Mouse (Mus musculus) thymus, adult 18-20 months (tissue): ENCODE measurements around the gene Psph.

ENCODE experiments used
- DNase-seq, 2 experiments: peaks; one replicate each; pipeline ENCODE4 v3.0.0; 2022; ENCODE audit warnings: mixed read lengths in 2 of 2

Psph gene

DNA sequence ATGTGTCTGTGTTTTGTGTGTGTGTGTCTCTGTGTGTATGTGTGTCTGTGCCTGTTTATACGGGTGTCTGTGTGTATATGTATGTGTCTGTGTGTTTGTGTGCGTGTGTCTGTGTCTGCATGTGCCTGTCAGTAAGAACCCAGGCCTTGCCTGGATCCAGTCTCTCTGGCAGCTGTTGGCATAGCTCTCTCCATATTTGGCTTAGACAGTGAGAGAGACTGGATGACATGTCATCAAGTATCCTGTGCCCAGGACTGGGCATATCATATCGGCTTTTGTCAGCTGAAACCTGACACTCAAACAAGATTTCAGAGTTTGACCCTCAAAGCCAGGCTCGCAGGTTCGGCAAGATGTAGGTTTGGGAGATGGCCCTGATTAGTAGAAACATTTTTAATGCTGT lies 56.2 kb downstream of the Psph start:
- DNase-seq: no peak

DNA sequence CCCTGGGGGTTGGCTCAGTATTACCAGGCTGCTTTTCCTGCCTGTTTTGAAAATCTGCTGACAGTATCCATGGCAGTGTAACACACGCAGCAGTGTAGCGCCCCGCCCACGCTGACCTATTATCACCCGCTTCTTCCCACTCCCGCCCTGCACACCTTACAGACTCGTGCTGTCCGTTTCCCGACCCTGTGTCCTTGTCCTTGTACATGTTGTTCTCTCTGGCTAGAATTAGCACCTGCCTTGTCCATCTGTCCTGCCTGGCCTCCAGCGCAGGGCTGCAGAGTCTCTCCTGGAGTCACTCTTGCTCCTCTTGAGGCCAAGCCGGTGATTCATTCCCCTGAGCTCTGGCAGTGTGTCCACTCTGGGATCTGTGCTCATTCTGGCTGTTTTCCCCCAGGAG lies 56.9 kb downstream of the Psph start:
- DNase-seq: no peak

- DNase-seq: no peak
These were observed 58.0 kb downstream of the Psph start for GRCm38 (mm10) chr5:129729286-129729685.

GRCm38 (mm10) chr5:129726784-129727183 lies 60.5 kb downstream of the Psph start:
- no peak for DNase-seq

GRCm38 (mm10) chr5:129725774-129726392 lies 61.4 kb downstream of the Psph start:
- no peak for DNase-seq

- DNase-seq: peak; percentile 83 to 85
These were observed 62.1 kb downstream of the Psph start, which contains the start of gene Nipsnap2 for GRCm38 (mm10) chr5:129724834-129725773. Nipsnap2 (plus strand) TSS chr5:129725063.

DNA sequence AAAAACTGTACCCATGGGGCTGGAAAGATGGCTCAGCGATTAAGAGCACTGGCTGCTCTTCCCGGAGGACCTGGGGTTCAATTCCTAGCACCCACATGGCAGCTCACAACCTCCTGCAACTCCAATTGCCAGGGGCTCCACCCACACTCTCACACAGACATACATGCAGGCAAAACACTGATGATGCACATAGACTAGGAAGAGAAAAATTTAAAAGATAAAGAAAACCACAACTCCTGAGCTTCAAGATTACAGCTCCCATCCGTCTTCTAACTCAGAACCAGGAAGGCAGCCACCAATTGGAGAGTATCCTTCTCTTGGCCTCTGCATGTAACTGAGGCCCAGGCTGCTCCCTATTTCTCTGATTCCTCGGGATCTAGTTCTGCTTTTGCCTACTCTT lies 63.0 kb downstream of the Psph start:
- no peak for DNase-seq

- no peak for DNase-seq
These were observed 67.1 kb downstream of the Psph start for GRCm38 (mm10) chr5:129720176-129720575.

DNA sequence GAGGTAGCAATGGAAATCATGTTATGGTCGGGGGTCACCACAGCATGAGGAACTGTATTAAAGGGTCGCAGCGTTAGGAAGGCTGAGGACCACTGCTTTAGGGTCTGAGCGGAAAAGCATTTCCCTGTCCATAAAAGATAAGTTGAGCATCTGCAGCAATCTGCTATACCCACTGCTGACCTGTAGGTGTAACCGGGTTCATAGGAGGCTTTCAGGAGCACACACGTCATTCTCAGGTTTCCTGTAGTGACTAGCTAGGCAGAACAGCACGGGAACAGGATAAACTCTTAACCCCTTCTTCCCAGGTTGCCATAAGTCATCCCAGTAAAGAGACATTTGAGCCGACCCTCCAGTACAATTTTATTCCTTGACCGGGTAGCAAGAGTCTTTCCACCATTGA lies 70.2 kb downstream of the Psph start:
- no peak for DNase-seq
